Mouse (Mus musculus) heart, embryonic 16.5 days (tissue): Measurements from ENCODE around the gene Arhgap24. TPM values are rescaled to one million over a fixed set of nuclear protein-coding genes. Genes with fewer than 3 reads are reported as not detected.

Experiments
- ATAC-seq: fragments of 200-750 bp; cut with Nextera tagmentation; replicated peaks from 2 replicates; pipeline ENCODE4 v1.8.0; 2017; ENCODE audit warnings: moderate number of reproducible peaks; ENCODE audit not compliant: insufficient read depth, low FRiP score; ENCODE audit errors: extremely low read depth
- H3K27ac ChIP-seq: fragments of 300-500 bp; sonication (generic); 2 replicates; pipeline ENCODE4 v1.5.1; 2014; ENCODE audit warnings: mild to moderate bottlenecking, low read length, control low read depth, moderate library complexity
- H3K27me3 ChIP-seq: fragments of 300-500 bp; sonication (generic); 2 replicates; pipeline ENCODE4 v1.6.1; 2014; ENCODE audit warnings: low read length, mixed read lengths; ENCODE audit not compliant: control insufficient read depth, insufficient read depth
- H3K36me3 ChIP-seq: fragments of 300-500 bp; sonication (generic); 2 replicates; pipeline ENCODE4 v1.6.1; 2014; ENCODE audit not compliant: control insufficient read depth, insufficient read depth
- H3K4me1 ChIP-seq: fragments of 300-500 bp; sonication (generic); 2 replicates; pipeline ENCODE4 v1.6.1; 2014; ENCODE audit warnings: low read length, mixed read lengths; ENCODE audit not compliant: control insufficient read depth, insufficient read depth
- H3K4me2 ChIP-seq: fragments of 300-500 bp; sonication (generic); 2 replicates; pipeline ENCODE4 v1.6.1; 2014; ENCODE audit warnings: low read depth, mild to moderate bottlenecking, control low read depth, low read length
- H3K4me3 ChIP-seq: fragments of 300-500 bp; sonication (generic); 2 replicates; pipeline ENCODE4 v1.5.1; 2014; ENCODE audit warnings: mild to moderate bottlenecking, control low read depth, low read length
- H3K9ac ChIP-seq: fragments of 300-500 bp; sonication (generic); 2 replicates; pipeline ENCODE4 v1.6.1; 2014; ENCODE audit warnings: low read length, control low read depth
- H3K9me3 ChIP-seq: fragments of 300-500 bp; sonication (generic); replicated peaks from 2 replicates; pipeline ENCODE4 v1.6.1; 2016; ENCODE audit warnings: low read length; ENCODE audit not compliant: control insufficient read depth
- WGBS: fragments of 180-500 bp; shearing (Covaris S2); extraction: QIAGEN DNeasy Blood & Tissue Kit; methylation state at CpG from one replicate; pipeline ENCODE4 v1.1.7; 2014; 5-methylcytosine and 5-hydroxymethylcytosine counted together
- polyA plus RNA-seq: library from polyadenylated mRNA; unstranded; fragments of >200 nt; fragmentation: Nextera tagmentation; extraction: Ambion mirVana; gene quantifications from 2 replicates; pipeline ENCODE4 v1.2.1, GENCODE M21; 2015

Gene Arhgap24
- polyA plus RNA-seq, 1 experiment from 2014 or later = 18.2 TPM

DNA sequence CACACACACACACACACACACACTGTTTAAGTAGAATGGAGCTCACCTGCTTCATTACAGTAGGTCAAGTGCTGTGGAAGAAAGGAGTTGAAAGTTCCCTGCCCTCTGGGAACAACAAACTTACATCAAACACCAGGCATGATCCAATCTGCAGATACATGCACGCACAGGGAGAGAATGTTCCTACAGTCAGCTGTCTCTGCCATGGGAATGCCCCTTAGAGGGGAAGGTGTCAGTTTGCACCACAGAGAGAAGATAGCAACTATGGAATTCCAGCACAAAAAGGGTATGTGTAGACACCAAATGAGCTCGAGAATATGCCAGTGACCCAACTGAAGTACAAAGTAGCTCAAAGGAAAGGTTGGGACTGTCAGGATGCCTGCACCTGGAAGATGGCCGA is 69.0 kb downstream of the Arhgap24 start:
- 40% methylated on average over 3 of the region's 3 CpGs for WGBS
- Histone ChIP-seq H3K27me3 (no peaks in the 10 kb centered on the region), H3K27ac (no peak overlapping the region), H3K36me3 (no peaks in the 10 kb centered on the region), H3K4me2 (no peak overlapping the region), H3K9ac (no peak overlapping the region), H3K4me1 (peaks cover 4% of the 10 kb centered on the region; the same call in 1 of the 2 replicates), H3K9me3 (no peaks in the 10 kb centered on the region), H3K4me3 (no peak overlapping the region)
- no peak for ATAC-seq

GRCm38 (mm10) chr5:102550870-102551637 is 69.9 kb downstream of the Arhgap24 start:
- Histone ChIP-seq H3K4me2 (no peak overlapping the region), H3K27ac (no peak overlapping the region), H3K9me3 (no peaks in the 10 kb centered on the region), H3K4me1 (peaks cover 4% of the 10 kb centered on the region; the same call in 1 of the 2 replicates), H3K9ac (no peak overlapping the region), H3K4me3 (no peak overlapping the region), H3K36me3 (no peaks in the 10 kb centered on the region), H3K27me3 (no peaks in the 10 kb centered on the region)
- no peak for ATAC-seq
- WGBS = 44% methylated on average over 11 of the region's 11 CpGs

DNA sequence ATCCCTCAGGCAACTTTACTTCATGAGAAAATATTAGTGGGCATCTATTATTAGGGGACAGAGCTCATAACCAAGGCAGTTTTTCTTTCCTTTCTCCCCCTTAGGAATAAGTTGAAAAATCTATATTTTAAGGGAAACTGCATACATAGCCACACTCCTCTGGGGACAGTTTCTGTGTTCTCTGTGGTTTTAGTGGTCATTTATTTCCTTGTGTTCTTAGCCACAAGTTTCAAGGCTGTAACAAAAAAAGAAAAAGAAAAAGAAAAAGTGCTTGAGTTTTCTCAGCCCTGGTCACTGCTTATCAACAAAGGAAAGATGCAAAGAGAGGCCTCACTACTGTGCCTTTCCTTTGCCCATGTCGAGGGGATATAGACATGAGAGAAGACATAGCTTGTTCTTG is 71.3 kb downstream of the Arhgap24 start:
- 66% methylated on average over 1 of the region's 1 CpGs for WGBS
- Histone ChIP-seq H3K9ac (no peak overlapping the region), H3K4me1 (peaks cover 4% of the 10 kb centered on the region; the same call in 1 of the 2 replicates), H3K36me3 (no peaks in the 10 kb centered on the region), H3K4me2 (no peak overlapping the region), H3K27me3 (no peaks in the 10 kb centered on the region), H3K4me3 (no peak overlapping the region), H3K9me3 (no peaks in the 10 kb centered on the region), H3K27ac (no peak overlapping the region)
- no peak for ATAC-seq

GRCm38 (mm10) chr5:102555958-102556357 is 74.8 kb downstream of the Arhgap24 start:
- no peaks in the 10 kb centered on the region for H3K27me3 ChIP-seq
- no peak overlapping the region for H3K27ac ChIP-seq
- no peak overlapping the region for H3K4me2 ChIP-seq
- no peak overlapping the region for H3K4me3 ChIP-seq
- H3K36me3 ChIP-seq = no peaks in the 10 kb centered on the region
- WGBS = 87% methylated on average over 4 of the region's 4 CpGs
- peaks cover 2% of the 10 kb centered on the region; the same call in 1 of the 2 replicates for H3K4me1 ChIP-seq
- no peak overlapping the region for H3K9ac ChIP-seq
- ATAC-seq = no peak
- H3K9me3 ChIP-seq = no peaks in the 10 kb centered on the region

GRCm38 (mm10) chr5:102560270-102560669 is 79.1 kb downstream of the Arhgap24 start:
- H3K9me3 ChIP-seq = no peaks in the 10 kb centered on the region
- H3K4me3 ChIP-seq = no peak overlapping the region
- no peak overlapping the region for H3K9ac ChIP-seq
- H3K27ac ChIP-seq = no peak overlapping the region
- WGBS = 75% methylated on average over 6 of the region's 6 CpGs
- no peak for ATAC-seq
- H3K4me1 ChIP-seq = no peaks in the 10 kb centered on the region
- no peak overlapping the region for H3K4me2 ChIP-seq
- no peaks in the 10 kb centered on the region for H3K36me3 ChIP-seq
- H3K27me3 ChIP-seq = no peaks in the 10 kb centered on the region

DNA sequence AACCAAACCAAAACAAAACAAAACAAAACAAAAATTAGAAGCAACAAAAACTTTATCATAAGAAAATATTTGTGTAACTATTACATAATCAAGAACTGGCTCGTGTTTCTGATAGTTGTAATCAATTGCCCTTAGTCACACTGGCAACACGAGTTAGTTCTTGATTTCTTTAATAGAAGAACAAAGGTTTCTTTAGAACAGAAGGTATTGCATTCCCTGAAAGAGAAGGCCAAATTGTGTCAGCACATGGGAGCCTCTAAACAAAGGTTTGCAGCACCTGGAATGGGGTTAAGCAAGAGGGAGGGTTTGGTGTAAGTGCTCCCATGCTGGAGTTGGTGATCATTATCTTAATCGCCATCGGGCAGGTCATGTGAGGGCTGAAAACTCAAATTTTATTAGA is 82.8 kb downstream of the Arhgap24 start:
- no peak for ATAC-seq

DNA sequence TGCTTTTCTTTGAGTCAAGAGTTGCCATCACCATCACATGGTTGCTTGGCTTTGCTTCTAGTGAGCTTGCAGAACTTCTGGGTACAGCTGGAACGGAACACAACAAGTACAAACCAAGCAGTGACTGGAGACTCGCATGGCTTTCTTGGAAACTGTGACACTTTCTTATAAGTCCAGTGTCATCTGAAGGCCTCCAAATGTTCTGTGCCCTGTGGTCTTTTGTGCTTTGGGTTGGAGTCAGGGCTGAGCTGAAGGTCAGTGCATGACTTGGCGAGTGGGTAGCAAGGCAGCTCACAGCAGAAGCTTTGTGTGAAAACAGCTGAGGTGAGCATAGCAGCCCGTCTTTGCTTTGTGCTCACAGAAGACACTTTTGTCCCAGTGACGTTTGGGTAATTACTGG is 87.6 kb downstream of the Arhgap24 start:
- no peak overlapping the region for H3K27ac ChIP-seq
- no peak for ATAC-seq
- no peak overlapping the region for H3K4me2 ChIP-seq
- H3K4me3 ChIP-seq = no peak overlapping the region
- H3K9me3 ChIP-seq = no peaks in the 10 kb centered on the region
- no peaks in the 10 kb centered on the region for H3K27me3 ChIP-seq
- WGBS = 69% methylated on average over 5 of the region's 5 CpGs
- H3K36me3 ChIP-seq = no peaks in the 10 kb centered on the region
- H3K4me1 ChIP-seq = no peaks in the 10 kb centered on the region
- H3K9ac ChIP-seq = no peak overlapping the region

More for the DNA sequence above, 82.8 kb downstream of the Arhgap24 start:
- Histone ChIP-seq H3K27ac (no peak overlapping the region), H3K9ac (no peak overlapping the region), H3K4me2 (no peak overlapping the region), H3K9me3 (no peaks in the 10 kb centered on the region), H3K4me1 (no peaks in the 10 kb centered on the region), H3K4me3 (no peak overlapping the region), H3K27me3 (no peaks in the 10 kb centered on the region), H3K36me3 (no peaks in the 10 kb centered on the region)
- WGBS = 61% methylated on average over 4 of the region's 4 CpGs

GRCm38 (mm10) chr5:102571445-102571844 is 90.3 kb downstream of the Arhgap24 start:
- Histone ChIP-seq H3K27me3 (no peaks in the 10 kb centered on the region), H3K4me3 (no peak overlapping the region), H3K4me1 (no peaks in the 10 kb centered on the region), H3K27ac (no peak overlapping the region), H3K36me3 (no peaks in the 10 kb centered on the region), H3K9ac (no peak overlapping the region), H3K9me3 (0 out of 2 replicates have a peak, but pooled peaks cover 3% of the 10 kb centered on the region), H3K4me2 (no peak overlapping the region)
- 77% methylated on average over 2 of the region's 2 CpGs for WGBS
- no peak for ATAC-seq

GRCm38 (mm10) chr5:102576750-102577149 is 95.6 kb downstream of the Arhgap24 start:
- H3K27ac ChIP-seq = no peak overlapping the region
- H3K36me3 ChIP-seq = no peaks in the 10 kb centered on the region
- no peak for ATAC-seq
- no peak overlapping the region for H3K4me2 ChIP-seq
- H3K4me1 ChIP-seq = no peaks in the 10 kb centered on the region
- H3K9me3 ChIP-seq = 0 out of 2 replicates have a peak, but pooled peaks cover 3% of the 10 kb centered on the region
- H3K27me3 ChIP-seq = no peaks in the 10 kb centered on the region
- no peak overlapping the region for H3K4me3 ChIP-seq
- 88% methylated on average over 3 of the region's 3 CpGs for WGBS
- no peak overlapping the region for H3K9ac ChIP-seq
